Mouse (Mus musculus) adrenal gland, adult 2 months (tissue): ENCODE results near the gene Arhgap6. TPM values are rescaled to one million over a fixed set of nuclear protein-coding genes. Genes with fewer than 3 reads are reported as not detected.
A peak's percentile ranks its signal among the peaks of the same experiment; 100 is the strongest.

ENCODE experiments used
- DNase-seq: peaks from one replicate; pipeline ENCODE4 v3.0.0; 2021
- polyA plus RNA-seq: library from polyadenylated mRNA; depleted of rRNA; stranded (reverse); fragments of >200 nt; gene quantifications from 2 replicates; pipeline ENCODE4 v1.2.3, GENCODE M21; 2012
- total RNA-seq, 2 experiments: library from RNA; stranded (reverse); gene quantifications; 2 replicates each; pipeline ENCODE4 v1.2.3; 2021

The Arhgap6 gene
- total and polyA plus RNA-seq, 3 experiments: 0.92 to 2.9 (median 1.8) TPM

DNA sequence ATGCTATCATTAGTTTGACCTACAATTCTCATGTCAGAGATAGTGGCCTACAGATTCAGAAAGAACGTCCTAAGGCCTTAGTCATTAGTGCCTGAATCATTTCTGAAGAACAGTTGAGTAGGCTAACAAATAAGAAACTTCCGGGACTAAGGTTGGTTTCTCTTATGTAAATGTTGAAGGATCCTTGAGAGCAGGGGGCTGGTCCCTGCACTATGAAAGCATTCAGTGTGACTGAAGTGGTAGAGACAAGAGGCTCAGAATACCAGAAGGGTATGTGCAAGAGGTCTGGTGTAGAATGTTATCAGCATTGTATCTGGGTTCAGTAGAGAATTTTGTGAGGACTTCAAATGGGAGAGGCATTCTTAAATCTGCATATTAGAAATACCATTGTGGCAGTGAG is 185.5 kb downstream of the Arhgap6 start:
- DNase-seq: no peak

- peak; percentile 13 for DNase-seq
Observed at GRCm38 (mm10) chrX:169007066-169007465, 212.2 kb downstream of the Arhgap6 start.

DNA sequence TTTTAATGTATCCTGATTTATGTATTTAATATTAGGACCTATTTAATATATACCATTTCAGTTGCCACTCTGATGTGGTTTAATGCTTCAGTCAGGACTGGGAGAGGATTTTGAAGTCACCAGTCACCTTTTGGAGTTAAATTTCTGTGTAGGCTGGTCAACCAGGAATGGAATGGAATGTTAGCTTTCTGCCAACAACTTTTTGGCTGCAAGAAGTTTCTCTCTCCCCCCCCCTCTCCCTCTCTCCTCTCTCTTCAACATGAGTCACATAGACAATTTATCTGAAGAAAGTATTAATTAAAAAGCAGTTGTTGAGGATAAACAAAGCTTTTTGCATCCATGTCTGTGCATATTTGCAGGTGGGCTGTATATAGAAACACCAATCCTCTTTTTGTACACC is 217.8 kb downstream of the Arhgap6 start:
- DNase-seq: no peak

DNA sequence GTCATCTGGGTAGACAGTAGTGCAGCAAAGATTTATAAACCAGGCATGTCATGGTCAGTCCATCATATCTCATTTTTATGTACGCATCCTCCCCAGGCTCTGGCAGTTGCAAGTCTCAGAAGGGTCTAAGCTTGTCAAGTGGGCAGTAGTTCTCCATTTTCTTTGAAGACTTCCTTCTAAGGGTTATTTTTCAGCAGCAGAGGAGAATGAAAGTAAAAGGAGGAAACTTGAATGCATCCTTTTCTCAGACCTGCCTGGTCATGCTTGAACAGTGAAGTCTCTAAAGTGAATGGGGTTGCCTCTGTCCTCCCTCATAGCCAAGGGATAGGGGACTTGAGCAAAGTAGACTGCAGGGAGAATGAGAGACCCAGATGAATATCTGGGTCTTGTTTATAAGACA is 239.5 kb downstream of the Arhgap6 start:
- DNase-seq: no peak

DNA sequence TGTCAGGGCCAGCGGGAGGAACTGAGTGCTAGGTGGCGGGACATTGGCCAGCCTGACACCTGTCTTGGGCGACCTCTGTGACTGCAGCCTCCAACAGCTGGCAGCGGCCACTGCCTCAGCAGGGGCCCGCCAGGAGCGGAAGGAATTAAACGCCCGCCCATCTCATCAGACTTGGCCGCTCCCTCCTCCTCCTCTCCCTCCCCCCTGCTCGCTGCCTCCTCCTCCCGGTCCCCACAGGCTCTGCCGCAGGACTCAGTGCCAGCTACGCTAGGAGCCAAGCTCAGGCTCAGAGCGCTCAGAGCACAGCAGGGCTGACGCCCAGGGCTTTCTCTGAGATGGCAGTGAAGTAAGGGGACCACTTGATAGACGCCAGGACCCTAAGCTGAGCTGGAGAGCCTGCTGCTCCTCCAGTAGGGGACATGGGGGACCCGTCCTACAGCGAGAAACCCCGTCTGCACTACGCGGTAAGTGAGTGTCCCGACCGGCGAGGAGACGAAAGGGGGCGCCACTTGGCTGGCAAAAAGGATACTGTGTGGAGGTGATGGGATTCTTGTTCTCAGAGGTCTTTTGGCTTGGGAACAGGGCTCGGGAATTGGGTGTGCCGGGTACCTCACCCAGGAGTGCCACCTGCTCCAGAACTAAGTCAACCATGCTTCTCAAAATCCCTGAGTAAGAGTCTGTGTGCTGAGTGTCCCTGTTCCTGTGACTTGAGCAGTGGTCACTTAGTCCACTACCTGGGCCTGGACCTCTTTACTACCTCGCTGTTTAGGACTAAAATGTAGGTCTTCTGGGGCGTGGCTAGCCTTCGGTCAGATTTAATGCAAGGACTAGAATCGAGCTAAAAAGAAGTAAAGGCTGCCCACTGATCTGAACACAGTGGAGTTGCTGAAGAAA is 241.8 kb downstream of the Arhgap6 start:
- peak; percentile 79 for DNase-seq

- no peak for DNase-seq
Observed at GRCm38 (mm10) chrX:169037401-169037800, 242.5 kb downstream of the Arhgap6 start.

- no peak for DNase-seq
Observed at GRCm38 (mm10) chrX:169043872-169044271, 249.0 kb downstream of the Arhgap6 start.

GRCm38 (mm10) chrX:169047595-169047994 is 252.7 kb downstream of the Arhgap6 start:
- DNase-seq: no peak

- DNase-seq: no peak
Observed at GRCm38 (mm10) chrX:169049550-169049949, 254.7 kb downstream of the Arhgap6 start.

DNA sequence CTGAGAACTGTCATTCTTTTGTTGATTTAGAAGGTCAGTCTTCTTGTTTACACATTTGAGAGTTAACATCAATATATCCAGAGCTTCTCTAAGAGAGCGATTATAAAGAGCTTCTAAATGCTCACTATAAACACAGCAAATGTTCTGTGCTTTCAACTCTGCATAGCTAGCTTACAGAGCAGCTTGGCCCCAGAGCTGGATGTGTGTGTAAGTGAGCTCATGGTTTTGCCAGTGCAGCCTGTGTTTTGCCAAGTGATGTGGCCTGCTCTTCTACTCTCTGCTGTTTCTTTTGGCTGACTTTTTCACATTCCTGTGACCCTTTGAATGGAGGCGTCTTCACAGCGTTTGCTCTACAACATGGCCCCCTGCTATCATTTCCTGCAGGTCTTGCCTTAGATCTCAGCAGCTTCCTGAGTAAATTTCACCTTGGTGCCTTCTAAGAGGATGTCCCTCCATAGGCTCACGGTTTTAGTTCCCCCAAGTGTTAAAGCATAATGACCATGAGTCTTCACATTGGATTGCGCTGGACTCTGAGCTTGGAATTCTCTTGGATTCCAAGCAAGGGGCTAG is 259.1 kb downstream of the Arhgap6 start:
- DNase-seq: peak; percentile 4

DNA sequence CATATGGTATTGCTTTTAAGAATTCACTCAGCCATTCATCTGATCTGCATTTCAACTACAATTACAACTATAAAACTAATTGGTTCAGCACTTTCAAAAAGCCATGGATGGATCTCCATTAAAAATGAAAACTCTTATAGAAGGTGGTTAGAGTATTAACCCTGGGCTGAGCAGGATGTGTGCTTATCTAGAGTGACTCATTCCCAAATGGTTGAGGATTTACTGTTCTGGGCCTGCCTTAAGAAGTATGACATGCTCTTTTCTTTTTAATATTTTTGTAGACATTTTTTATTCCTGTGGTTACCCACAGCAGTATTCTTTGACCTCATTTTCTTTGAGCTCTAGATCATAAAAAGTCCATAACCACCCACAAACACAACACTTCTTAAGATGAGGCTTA is 267.7 kb downstream of the Arhgap6 start:
- DNase-seq: no peak

DNA sequence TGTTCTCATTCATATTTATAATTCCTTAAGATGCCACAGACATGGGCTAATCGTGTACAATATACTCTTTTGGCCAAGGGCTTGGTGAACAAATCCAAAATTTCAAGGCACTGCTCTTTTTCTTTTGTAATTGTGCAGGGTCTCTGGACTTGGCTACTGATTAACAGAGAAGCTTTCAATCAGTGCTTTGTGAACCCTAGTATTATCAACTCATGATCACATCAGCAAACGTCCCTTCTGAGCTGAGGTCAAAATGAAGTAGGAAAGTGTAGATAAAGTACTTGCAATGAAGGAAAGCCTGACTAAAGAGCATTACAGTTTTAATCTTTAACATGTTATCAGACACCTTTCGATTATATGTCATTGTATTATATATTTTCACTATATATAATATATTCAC is 270.4 kb downstream of the Arhgap6 start:
- no peak for DNase-seq

DNA sequence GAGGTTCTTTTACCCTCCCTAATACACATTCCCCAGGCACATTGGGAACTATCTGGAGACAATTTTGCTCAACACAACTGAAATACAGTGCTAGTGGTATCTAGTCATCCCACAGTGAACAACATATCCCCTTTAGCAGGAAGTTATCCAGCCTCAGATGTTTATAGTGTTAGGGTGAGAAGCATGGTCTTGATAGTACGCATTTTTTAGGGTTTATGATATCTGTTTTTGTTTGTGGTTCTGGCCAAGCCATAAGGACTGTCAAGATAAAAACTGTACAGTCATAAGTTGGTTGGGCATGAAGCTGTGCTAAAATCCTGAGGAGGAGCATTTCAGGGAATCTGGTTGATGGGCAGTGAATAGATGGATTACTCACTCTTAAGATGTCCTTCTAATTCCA is 271.0 kb downstream of the Arhgap6 start:
- no peak for DNase-seq

DNA sequence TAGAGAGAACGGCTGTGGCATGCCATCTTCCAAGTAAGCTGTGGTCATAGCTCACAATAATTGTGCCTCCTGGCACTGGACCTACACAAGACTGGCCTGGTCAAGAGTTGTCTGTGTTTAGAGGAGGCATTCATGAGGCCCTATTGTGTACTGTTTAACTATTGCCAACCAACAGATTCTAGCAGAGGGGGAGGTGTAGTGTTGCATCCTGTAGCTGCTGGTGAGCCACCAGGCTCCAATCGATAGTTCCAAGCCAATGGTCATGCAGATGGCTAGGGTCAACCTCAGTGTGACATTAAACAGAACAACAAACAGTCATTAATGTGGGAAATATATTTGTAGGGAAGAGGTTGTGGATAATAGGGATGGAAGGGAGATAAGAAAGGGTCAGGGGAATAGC is 280.1 kb downstream of the Arhgap6 start:
- no peak for DNase-seq

GRCm38 (mm10) chrX:169081609-169082008 is 286.7 kb downstream of the Arhgap6 start:
- DNase-seq: no peak

- DNase-seq: peak; percentile 35
Observed at GRCm38 (mm10) chrX:169085871-169086270, 291.0 kb downstream of the Arhgap6 start.

DNA sequence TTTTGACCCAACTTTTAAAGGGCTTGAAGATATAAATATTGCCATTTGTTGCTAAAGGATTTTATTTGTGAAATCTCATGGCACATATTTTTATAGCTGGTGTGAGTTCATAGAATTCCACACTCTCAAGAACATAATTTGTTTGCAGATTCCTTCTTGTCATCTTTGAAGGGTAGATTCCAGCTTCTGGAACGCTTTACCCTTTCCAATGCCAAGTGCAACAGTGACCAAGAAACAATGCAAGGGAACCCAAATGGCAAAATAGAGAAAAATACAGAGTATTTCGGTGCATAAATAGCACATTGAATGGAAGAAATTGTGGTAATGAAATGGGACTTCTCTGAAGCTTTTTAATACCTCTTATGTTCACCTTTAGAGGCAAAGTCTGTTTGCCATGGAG is 294.3 kb downstream of the Arhgap6 start:
- no peak for DNase-seq

- no peak for DNase-seq
Observed at GRCm38 (mm10) chrX:169094601-169095000, 299.7 kb downstream of the Arhgap6 start.

DNA sequence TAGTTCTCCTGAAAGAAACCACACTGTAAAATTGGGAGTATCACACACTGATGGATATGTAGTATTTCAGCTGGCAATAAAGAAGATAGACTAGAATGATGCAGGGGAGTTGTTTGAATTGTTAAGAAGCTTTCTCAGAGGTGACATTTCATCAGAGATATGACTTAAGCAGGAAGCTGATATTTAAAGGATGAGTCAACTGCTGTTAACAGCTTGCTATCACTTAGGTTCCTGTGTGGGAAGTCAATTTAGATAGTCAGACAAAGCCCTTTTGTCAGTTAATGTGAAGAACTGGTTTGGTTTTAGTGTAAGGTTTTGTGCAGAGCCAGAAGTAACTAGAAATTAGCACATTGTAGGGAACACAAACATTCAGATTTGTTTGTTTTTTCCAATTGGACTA is 300.7 kb downstream of the Arhgap6 start:
- DNase-seq: no peak

- no peak for DNase-seq
Observed at GRCm38 (mm10) chrX:169102665-169103064, 307.8 kb downstream of the Arhgap6 start.

GRCm38 (mm10) chrX:169106048-169106622 is 311.2 kb downstream of the Arhgap6 start:
- peak; percentile 16 for DNase-seq

- DNase-seq: no peak
Observed at GRCm38 (mm10) chrX:169107372-169107771, 312.5 kb downstream of the Arhgap6 start.

DNA sequence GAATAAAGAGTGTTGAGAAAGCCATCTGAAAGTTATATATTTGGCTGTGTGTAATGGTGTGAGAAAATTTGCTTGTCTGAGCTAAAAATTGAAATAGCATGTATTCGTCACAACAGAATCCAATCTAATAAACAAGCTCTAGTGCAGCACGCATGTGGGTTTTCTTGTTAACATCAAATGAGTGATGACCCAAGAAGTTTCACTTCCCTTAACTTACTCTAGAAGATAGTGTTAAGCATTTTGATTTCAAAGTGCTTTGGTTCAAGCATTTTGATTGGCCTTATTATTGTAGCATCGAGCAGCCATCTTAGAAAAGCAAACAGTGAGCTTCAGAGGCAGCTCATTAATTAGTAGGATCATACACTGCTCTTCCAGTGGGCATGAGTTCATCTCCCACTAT is 315.1 kb downstream of the Arhgap6 start:
- no peak for DNase-seq
